Mouse (Mus musculus) hindbrain, embryonic 11.5 days (tissue): ENCODE results near the gene Leap2. TPM values are rescaled to one million over a fixed set of nuclear protein-coding genes. Genes with fewer than 3 reads are reported as not detected.

ENCODE experiments used
- polyA plus RNA-seq: library from polyadenylated mRNA; unstranded; fragments of >200 nt; fragmentation: Nextera tagmentation; extraction: Ambion mirVana; gene quantifications from 2 replicates; pipeline ENCODE4 v1.2.1, GENCODE M21; 2014

The Leap2 gene
- polyA plus RNA-seq, 1 experiment from 2014 or later, result 0.48 TPM

Other genes with a start within 250 kb of the Leap2 start
- 112 and 115 TPM in 2 replicates for gene Hspa4, start 122.7 kb downstream of the Leap2 start, polyA plus RNA-seq
- gene Zcchc10, start 98.5 kb downstream of the Leap2 start, polyA plus RNA-seq, result 22.7 and 25.3 TPM in 2 replicates
- gene Aff4, start 72.3 kb downstream of the Leap2 start, polyA plus RNA-seq, result 43.0 and 120 TPM in 2 replicates
- 564 and 595 TPM in 2 replicates for gene Uqcrq, start 7.7 kb upstream of the Leap2 start, polyA plus RNA-seq
- gene Gdf9, start 7.9 kb upstream of the Leap2 start, polyA plus RNA-seq, result 2.8 and 3.6 TPM in 2 replicates
- 0.19 TPM in 1 of 2 replicates, not detected in the other for gene Gm10447, start 33.9 kb upstream of the Leap2 start, polyA plus RNA-seq
- gene Shroom1, start 34.0 kb upstream of the Leap2 start, polyA plus RNA-seq, result 2.1 and 2.9 TPM in 2 replicates
- gene Gm9837, start 47.3 kb upstream of the Leap2 start, polyA plus RNA-seq, result not detected in 2 replicates
- gene Gm9945, start 57.0 kb upstream of the Leap2 start, polyA plus RNA-seq, result not detected in 2 replicates
- gene Sowaha, start 57.1 kb upstream of the Leap2 start, polyA plus RNA-seq, result 0.06 and 0.25 TPM in 2 replicates
- gene Sept8, start 96.1 kb upstream of the Leap2 start, polyA plus RNA-seq, result 13.5 and 15.8 TPM in 2 replicates
- gene Kif3a, start 144.2 kb upstream of the Leap2 start, polyA plus RNA-seq, result 106 and 118 TPM in 2 replicates
- 2.3 and 2.8 TPM in 2 replicates for gene Il4, start 195.5 kb upstream of the Leap2 start, polyA plus RNA-seq
- gene Il13, start 211.5 kb upstream of the Leap2 start, polyA plus RNA-seq, result not detected in 2 replicates